Mouse (Mus musculus) stomach, postnatal 0 days (tissue): ENCODE measurements at regions not wholly inside any gene's neighbourhood (a gene's known extent, or its start where the extent isn't known, plus 50 kb on each side); places are given as distances from the start of the nearest gene placed in this dataset.

Source experiments
- CTCF ChIP-seq: IDR thresholded peaks from 2 replicates; pipeline ENCODE4 v1.5.1; 2016; ENCODE audit warnings: antibody characterized with exemption, low read depth, mild to moderate bottlenecking, moderate library complexity
- EP300 ChIP-seq: optimal IDR thresholded peaks from 2 replicates; pipeline ENCODE3; 2016; ENCODE audit warnings: antibody characterized with exemption

DNA sequence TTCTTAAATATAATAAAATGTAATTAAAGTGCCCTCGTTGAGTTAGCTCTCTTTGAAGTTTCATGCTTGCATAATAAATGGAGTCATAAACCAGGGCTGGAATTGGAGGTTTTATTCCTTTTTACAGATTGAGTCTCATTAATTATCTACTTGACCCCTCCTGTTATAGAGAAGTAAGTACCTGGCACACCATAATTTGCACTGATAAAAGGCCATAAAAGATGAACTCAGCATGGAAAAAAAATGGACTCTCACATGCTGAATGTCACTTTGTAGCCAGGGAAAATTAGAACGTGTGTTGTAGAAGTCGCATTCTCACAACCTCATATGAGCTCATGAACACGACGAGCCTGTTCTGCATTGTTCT, 297.2 kb upstream of the Pik3r1 start:
- no peak for TF ChIP-seq CTCF
- TF ChIP-seq EP300: no peak
